Mouse (Mus musculus) limb, embryonic 14.5 days (tissue): ENCODE measurements around the gene Plekhg4. TPM values are rescaled to one million over a fixed set of nuclear protein-coding genes. Genes with fewer than 3 reads are reported as not detected.

Source experiments
- ATAC-seq: fragments of 200-750 bp; cut with Nextera tagmentation; 2 replicates; pipeline ENCODE4 v1.8.0; 2017; ENCODE audit warnings: low read depth, moderate number of reproducible peaks, moderate TSS enrichment; ENCODE audit not compliant: low FRiP score
- DNase-seq: peaks from one replicate; pipeline ENCODE4 v3.0.0-alpha.2; 2015; ENCODE audit warnings: low spot score
- H3K27ac ChIP-seq: fragments of 300-500 bp; sonication (generic); replicated peaks from 2 replicates; pipeline ENCODE4 v1.5.1; 2014; ENCODE audit warnings: low read depth, mild to moderate bottlenecking, low read length, moderate library complexity, mixed read lengths
- H3K27me3 ChIP-seq: fragments of 300-500 bp; sonication (generic); 2 replicates; pipeline ENCODE4 v1.6.1; 2014; ENCODE audit warnings: low read length, mixed read lengths; ENCODE audit not compliant: control insufficient read depth, insufficient read depth
- H3K36me3 ChIP-seq: fragments of 300-500 bp; sonication (generic); 2 replicates; pipeline ENCODE4 v1.6.1; 2014; ENCODE audit warnings: mild to moderate bottlenecking, low read length, moderate library complexity, mixed read lengths; ENCODE audit not compliant: control insufficient read depth, insufficient read depth
- H3K4me1 ChIP-seq: fragments of 300-500 bp; sonication (generic); 2 replicates; pipeline ENCODE4 v1.6.1; 2014; ENCODE audit warnings: antibody characterized with exemption, low read length, mixed read lengths; ENCODE audit not compliant: control insufficient read depth, insufficient read depth
- H3K4me2 ChIP-seq: fragments of 300-500 bp; sonication (generic); replicated peaks from 2 replicates; pipeline ENCODE4 v1.6.1; 2014; ENCODE audit warnings: low read depth, mild to moderate bottlenecking, low read length, moderate library complexity; ENCODE audit not compliant: severe bottlenecking
- H3K4me3 ChIP-seq: fragments of 300-500 bp; sonication (generic); replicated peaks from 2 replicates; pipeline ENCODE4 v1.5.1; 2014; ENCODE audit warnings: low read length
- H3K9ac ChIP-seq: fragments of 300-500 bp; sonication (generic); 2 replicates; pipeline ENCODE4 v1.6.1; 2014; ENCODE audit warnings: mild to moderate bottlenecking, low read depth, low read length, moderate library complexity; ENCODE audit not compliant: severe bottlenecking
- H3K9me3 ChIP-seq: fragments of 300-500 bp; sonication (generic); 2 replicates; pipeline ENCODE4 v1.6.1; 2016; ENCODE audit warnings: low read length; ENCODE audit not compliant: control insufficient read depth
- POLR2A ChIP-seq: fragments of 200-500 bp; IDR thresholded peaks from 2 replicates; pipeline ENCODE4 v1.8.0; 2012; ENCODE audit warnings: inconsistent platforms, mild to moderate bottlenecking, moderate library complexity, borderline replicate concordance; ENCODE audit not compliant: insufficient read depth, insufficient read length; ENCODE audit errors: extremely low read depth
- WGBS: fragments of 180-500 bp; shearing (Covaris S2); extraction: QIAGEN DNeasy Blood & Tissue Kit; methylation state at CpG from one replicate; pipeline ENCODE4 v1.1.7; 2014; 5-methylcytosine and 5-hydroxymethylcytosine counted together
- polyA plus RNA-seq, 2 experiments: library from polyadenylated mRNA; depleted of rRNA in 1 of 2; stranded (reverse) in 1 of 2; unstranded in 1 of 2; fragments of >200 nt; fragmentation: Nextera tagmentation in 1 of 2; extraction: Ambion mirVana in 1 of 2; gene quantifications; 2 replicates each; pipeline versions ENCODE4 v1.2.1 to v1.2.3; 2012 to 2014

Gene Plekhg4
- polyA plus RNA-seq, 2 experiments, result 1.2 to 3.9 TPM

DNA sequence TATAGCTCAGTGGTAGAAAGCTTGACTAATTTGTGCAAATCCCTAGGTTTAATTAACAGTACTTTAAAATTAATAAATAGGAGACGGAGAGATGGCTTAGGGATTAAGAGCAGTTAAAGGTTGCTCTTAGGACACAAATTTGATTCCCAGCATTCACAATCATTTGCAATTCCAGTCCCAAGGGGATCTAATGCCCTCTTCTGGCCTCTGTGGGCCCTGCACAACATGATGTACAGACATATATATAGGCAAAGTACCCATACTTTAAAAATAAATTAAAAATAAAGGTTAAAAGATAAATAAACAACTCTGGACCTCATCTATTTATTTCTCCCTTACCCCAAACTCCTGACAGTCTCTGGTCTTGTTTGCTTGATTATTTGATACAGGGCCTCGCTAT, 45.9 kb downstream of the Plekhg4 start:
- H3K9me3 ChIP-seq, result no peaks in the 10 kb centered on the region
- DNase-seq, result no peak

DNA sequence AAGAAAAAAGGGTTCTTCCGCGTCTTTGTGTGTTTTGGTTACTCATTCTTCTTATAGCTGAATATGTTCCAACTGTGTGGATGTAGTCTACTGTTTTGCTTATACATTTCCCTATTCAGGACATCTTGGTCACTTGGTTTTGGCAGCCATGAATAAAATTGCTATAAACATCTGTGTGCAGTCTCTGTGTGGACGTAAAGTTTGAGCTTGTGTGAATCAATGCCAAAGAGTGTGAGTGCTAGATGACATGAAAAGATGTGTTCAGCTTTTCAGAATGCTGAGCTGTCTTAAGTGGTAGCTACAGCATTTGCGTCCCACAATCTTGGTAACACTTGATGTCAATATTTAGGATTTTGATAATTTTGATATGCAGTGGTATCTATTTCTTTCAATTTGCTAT, 46.7 kb downstream of the Plekhg4 start:
- no peaks in the 10 kb centered on the region for H3K9me3 ChIP-seq
- H3K27ac ChIP-seq, result no peak overlapping the region
- no peak overlapping the region for H3K4me3 ChIP-seq
- no peak overlapping the region for H3K4me2 ChIP-seq
- no peaks in the 10 kb centered on the region for H3K4me1 ChIP-seq
- H3K9ac ChIP-seq, result no peak overlapping the region
- no peak for TF ChIP-seq POLR2A
- H3K27me3 ChIP-seq, result peaks cover 8% of the 10 kb centered on the region; the same call in 1 of the 2 replicates
- WGBS, result 85% methylated on average over 4 of the region's 4 CpGs
- H3K36me3 ChIP-seq, result no peaks in the 10 kb centered on the region
- ATAC-seq (no peak), DNase-seq (no peak)

More for the DNA sequence above, 45.9 kb downstream of the Plekhg4 start:
- 65% methylated on average over 2 of the region's 2 CpGs for WGBS
- Histone ChIP-seq H3K9ac (no peak overlapping the region), H3K27me3 (peaks cover 10% of the 10 kb centered on the region), H3K27ac (no peak overlapping the region), H3K4me3 (no peak overlapping the region), H3K4me1 (no peaks in the 10 kb centered on the region), H3K36me3 (no peaks in the 10 kb centered on the region), H3K4me2 (no peak overlapping the region)
- ATAC-seq, result no peak
- no peak for TF ChIP-seq POLR2A

DNA sequence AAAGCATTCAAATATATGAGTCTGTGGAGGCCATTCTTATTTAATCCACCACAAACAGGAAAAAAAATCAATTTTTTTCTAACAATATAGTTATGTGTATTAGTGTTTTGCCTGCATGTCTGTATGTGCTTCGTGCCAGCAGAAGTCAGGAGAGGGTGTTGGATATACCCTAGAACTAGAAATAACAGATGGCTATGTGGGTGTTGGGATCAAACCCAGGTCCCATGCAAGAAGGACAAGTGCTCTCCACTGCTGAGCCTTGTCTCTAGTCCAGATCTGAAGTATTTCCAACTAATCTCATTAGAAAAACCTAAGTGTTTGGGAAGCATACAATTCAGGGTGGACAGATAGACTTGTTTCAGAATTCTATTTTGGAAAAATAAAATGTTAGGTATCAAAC, 48.9 kb downstream of the Plekhg4 start:
- Histone ChIP-seq H3K9me3 (no peaks in the 10 kb centered on the region), H3K9ac (no peak overlapping the region), H3K27ac (no peak overlapping the region), H3K4me1 (no peaks in the 10 kb centered on the region), H3K4me2 (no peak overlapping the region), H3K27me3 (no peaks in the 10 kb centered on the region), H3K36me3 (no peaks in the 10 kb centered on the region), H3K4me3 (no peak overlapping the region)
- TF ChIP-seq POLR2A, result no peak
- ATAC-seq (no peak), DNase-seq (no peak)
- WGBS, result 70% methylated on average over 1 of the region's 1 CpGs

- no peak for TF ChIP-seq POLR2A
- 76% methylated on average over 6 of the region's 6 CpGs for WGBS
- no peak for ATAC-seq
Measured at GRCm38 (mm10) chr8:105426878-105427277, 53.8 kb downstream of the Plekhg4 start.

DNA sequence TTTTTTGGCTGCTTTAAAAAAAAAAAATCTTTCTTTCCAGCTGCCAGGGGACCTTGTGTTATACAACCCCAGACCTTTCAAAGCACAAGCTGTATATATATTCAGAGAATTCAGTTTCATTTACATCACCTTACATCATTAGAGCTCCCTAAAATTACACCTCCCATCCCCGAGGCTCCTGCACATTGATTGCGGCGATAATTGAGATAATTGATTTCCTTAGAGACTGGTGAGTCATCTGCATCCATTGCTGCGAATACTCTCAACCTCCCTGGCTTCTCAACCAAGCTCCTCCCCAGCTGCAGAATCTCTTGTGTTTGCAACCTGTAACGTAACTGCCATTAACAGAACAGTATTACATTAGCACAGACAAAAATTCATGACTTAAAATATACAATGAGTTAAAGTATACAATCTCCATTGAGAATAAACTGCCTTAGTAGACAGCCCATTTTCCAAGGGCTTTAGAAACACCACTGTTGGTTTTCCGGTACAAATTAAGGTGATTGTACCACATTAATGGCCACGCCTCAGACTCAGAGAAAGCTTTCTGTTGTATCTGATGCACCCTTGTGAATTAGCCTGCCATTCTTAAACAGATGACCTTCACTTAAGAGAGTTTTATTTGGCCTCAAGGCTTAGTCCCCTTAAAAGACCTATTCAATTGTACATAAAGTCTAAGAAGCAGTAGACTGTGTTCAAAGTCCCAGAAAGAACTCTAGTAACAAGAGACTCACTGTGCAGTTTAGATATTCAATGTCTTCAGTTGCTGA, 58.9 kb downstream of the Plekhg4 start:
- Histone ChIP-seq H3K4me2 (no peak overlapping the region), H3K4me3 (no peak overlapping the region), H3K27ac (no peak overlapping the region), H3K36me3 (no peaks in the 10 kb centered on the region), H3K4me1 (no peaks in the 10 kb centered on the region), H3K27me3 (no peaks in the 10 kb centered on the region), H3K9me3 (no peaks in the 10 kb centered on the region), H3K9ac (no peak overlapping the region)
- ATAC-seq (no peak), DNase-seq (no peak)
- no peak for TF ChIP-seq POLR2A
- WGBS, result 64% methylated on average over 7 of the region's 7 CpGs

More at GRCm38 (mm10) chr8:105426878-105427277, 53.8 kb downstream of the Plekhg4 start:
- Histone ChIP-seq H3K9ac (no peak overlapping the region), H3K27ac (no peak overlapping the region), H3K9me3 (no peaks in the 10 kb centered on the region), H3K27me3 (no peaks in the 10 kb centered on the region), H3K4me2 (no peak overlapping the region), H3K4me1 (no peaks in the 10 kb centered on the region), H3K4me3 (no peak overlapping the region), H3K36me3 (no peaks in the 10 kb centered on the region)
- no peak for DNase-seq

Other genes starting within 250 kb of the Plekhg4 start
- gene Ces4a, start 241.5 kb upstream of the Plekhg4 start, polyA plus RNA-seq (2012; rRNA removed), result 0.05 TPM in 1 of 2 replicates, not detected in the other
- gene Ces4a, start 241.5 kb upstream of the Plekhg4 start, polyA plus RNA-seq (2014; fragmentation: Nextera tagmentation; extraction: Ambion mirVana), result not detected in 2 replicates
- 75.2 and 82.4 TPM in 2 replicates for gene Cbfb, start 202.6 kb upstream of the Plekhg4 start, polyA plus RNA-seq (2012; rRNA removed)
- 101 and 119 TPM in 2 replicates for gene Cbfb, start 202.6 kb upstream of the Plekhg4 start, polyA plus RNA-seq (2014; fragmentation: Nextera tagmentation; extraction: Ambion mirVana)
- gene D230025D16Rik, start 148.1 kb upstream of the Plekhg4 start, polyA plus RNA-seq (2012; rRNA removed), result 30.1 and 32.8 TPM in 2 replicates
- gene D230025D16Rik, start 148.1 kb upstream of the Plekhg4 start, polyA plus RNA-seq (2014; fragmentation: Nextera tagmentation; extraction: Ambion mirVana), result 27.3 and 31.5 TPM in 2 replicates
- 40.8 and 52.7 TPM in 2 replicates for gene B3gnt9, start 118.1 kb upstream of the Plekhg4 start, polyA plus RNA-seq (2012; rRNA removed)
- gene B3gnt9, start 118.1 kb upstream of the Plekhg4 start, polyA plus RNA-seq (2014; fragmentation: Nextera tagmentation; extraction: Ambion mirVana), result 38.9 and 42.9 TPM in 2 replicates
- gene Tradd, start 108.7 kb upstream of the Plekhg4 start, polyA plus RNA-seq (2012; rRNA removed), result 12.8 and 13.6 TPM in 2 replicates
- 26.2 and 26.3 TPM in 2 replicates for gene Tradd, start 108.7 kb upstream of the Plekhg4 start, polyA plus RNA-seq (2014; fragmentation: Nextera tagmentation; extraction: Ambion mirVana)
- 4.0 and 5.6 TPM in 2 replicates for gene Fbxl8, start 108.6 kb upstream of the Plekhg4 start, polyA plus RNA-seq (2012; rRNA removed)
- 2.9 and 3.7 TPM in 2 replicates for gene Fbxl8, start 108.6 kb upstream of the Plekhg4 start, polyA plus RNA-seq (2014; fragmentation: Nextera tagmentation; extraction: Ambion mirVana)
- gene Hsf4, start 103.5 kb upstream of the Plekhg4 start, polyA plus RNA-seq (2012; rRNA removed), result 0.47 and 0.62 TPM in 2 replicates
- 0.14 TPM in 1 of 2 replicates, not detected in the other for gene Hsf4, start 103.5 kb upstream of the Plekhg4 start, polyA plus RNA-seq (2014; fragmentation: Nextera tagmentation; extraction: Ambion mirVana)
- gene Nol3, start 97.1 kb upstream of the Plekhg4 start, polyA plus RNA-seq (2012; rRNA removed), result 2.0 and 2.3 TPM in 2 replicates
- 2.3 and 3.3 TPM in 2 replicates for gene Nol3, start 97.1 kb upstream of the Plekhg4 start, polyA plus RNA-seq (2014; fragmentation: Nextera tagmentation; extraction: Ambion mirVana)
- gene 4931428F04Rik, start 83.4 kb upstream of the Plekhg4 start, polyA plus RNA-seq (2012; rRNA removed), result 30.1 and 37.8 TPM in 2 replicates
- 9.9 and 12.1 TPM in 2 replicates for gene 4931428F04Rik, start 83.4 kb upstream of the Plekhg4 start, polyA plus RNA-seq (2014; fragmentation: Nextera tagmentation; extraction: Ambion mirVana)
- gene Exoc3l, start 77.2 kb upstream of the Plekhg4 start, polyA plus RNA-seq (2012; rRNA removed), result 14.4 and 16.3 TPM in 2 replicates
- gene Exoc3l, start 77.2 kb upstream of the Plekhg4 start, polyA plus RNA-seq (2014; fragmentation: Nextera tagmentation; extraction: Ambion mirVana), result 7.4 and 9.8 TPM in 2 replicates
- gene E2f4, start 75.6 kb upstream of the Plekhg4 start, polyA plus RNA-seq (2012; rRNA removed), result 136 and 180 TPM in 2 replicates
- gene E2f4, start 75.6 kb upstream of the Plekhg4 start, polyA plus RNA-seq (2014; fragmentation: Nextera tagmentation; extraction: Ambion mirVana), result 76.2 and 78.4 TPM in 2 replicates
- 8.8 and 9.6 TPM in 2 replicates for gene Elmo3, start 67.7 kb upstream of the Plekhg4 start, polyA plus RNA-seq (2012; rRNA removed)
- 7.3 and 7.7 TPM in 2 replicates for gene Elmo3, start 67.7 kb upstream of the Plekhg4 start, polyA plus RNA-seq (2014; fragmentation: Nextera tagmentation; extraction: Ambion mirVana)
- 3.2 and 4.8 TPM in 2 replicates for gene Lrrc29, start 47.0 kb upstream of the Plekhg4 start, polyA plus RNA-seq (2012; rRNA removed)
- 1.9 and 2.5 TPM in 2 replicates for gene Lrrc29, start 47.0 kb upstream of the Plekhg4 start, polyA plus RNA-seq (2014; fragmentation: Nextera tagmentation; extraction: Ambion mirVana)
- 135 and 143 TPM in 2 replicates for gene Tmem208, start 46.9 kb upstream of the Plekhg4 start, polyA plus RNA-seq (2012; rRNA removed)
- 126 and 135 TPM in 2 replicates for gene Tmem208, start 46.9 kb upstream of the Plekhg4 start, polyA plus RNA-seq (2014; fragmentation: Nextera tagmentation; extraction: Ambion mirVana)
- gene Fhod1, start 25.3 kb upstream of the Plekhg4 start, polyA plus RNA-seq (2012; rRNA removed), result 24.4 and 30.7 TPM in 2 replicates
- gene Fhod1, start 25.3 kb upstream of the Plekhg4 start, polyA plus RNA-seq (2014; fragmentation: Nextera tagmentation; extraction: Ambion mirVana), result 2.7 and 2.8 TPM in 2 replicates
- gene Slc9a5, start 24.4 kb upstream of the Plekhg4 start, polyA plus RNA-seq (2012; rRNA removed), result 43.5 and 58.8 TPM in 2 replicates
- 5.6 and 6.5 TPM in 2 replicates for gene Slc9a5, start 24.4 kb upstream of the Plekhg4 start, polyA plus RNA-seq (2014; fragmentation: Nextera tagmentation; extraction: Ambion mirVana)
- gene Kctd19, start 40.2 kb downstream of the Plekhg4 start, polyA plus RNA-seq (2012; rRNA removed), result 0.04 TPM in 1 of 2 replicates, not detected in the other
- gene Kctd19, start 40.2 kb downstream of the Plekhg4 start, polyA plus RNA-seq (2014; fragmentation: Nextera tagmentation; extraction: Ambion mirVana), result 0.18 TPM in 1 of 2 replicates, not detected in the other
- 0.84 and 1.0 TPM in 2 replicates for gene Lrrc36, start 40.3 kb downstream of the Plekhg4 start, polyA plus RNA-seq (2012; rRNA removed)
- 0.58 and 0.62 TPM in 2 replicates for gene Lrrc36, start 40.3 kb downstream of the Plekhg4 start, polyA plus RNA-seq (2014; fragmentation: Nextera tagmentation; extraction: Ambion mirVana)
- 107 and 130 TPM in 2 replicates for gene Tppp3, start 98.3 kb downstream of the Plekhg4 start, polyA plus RNA-seq (2012; rRNA removed)
- gene Tppp3, start 98.3 kb downstream of the Plekhg4 start, polyA plus RNA-seq (2014; fragmentation: Nextera tagmentation; extraction: Ambion mirVana), result 123 and 164 TPM in 2 replicates
- gene Zdhhc1, start 123.6 kb downstream of the Plekhg4 start, polyA plus RNA-seq (2012; rRNA removed), result 72.3 and 90.2 TPM in 2 replicates
- 36.8 and 42.9 TPM in 2 replicates for gene Zdhhc1, start 123.6 kb downstream of the Plekhg4 start, polyA plus RNA-seq (2014; fragmentation: Nextera tagmentation; extraction: Ambion mirVana)
- 3.3 and 6.4 TPM in 2 replicates for gene Hsd11b2, start 145.5 kb downstream of the Plekhg4 start, polyA plus RNA-seq (2012; rRNA removed)
- 1.7 and 2.2 TPM in 2 replicates for gene Hsd11b2, start 145.5 kb downstream of the Plekhg4 start, polyA plus RNA-seq (2014; fragmentation: Nextera tagmentation; extraction: Ambion mirVana)
- gene Atp6v0d1, start 192.8 kb downstream of the Plekhg4 start, polyA plus RNA-seq (2012; rRNA removed), result 98.9 and 105 TPM in 2 replicates
- gene Atp6v0d1, start 192.8 kb downstream of the Plekhg4 start, polyA plus RNA-seq (2014; fragmentation: Nextera tagmentation; extraction: Ambion mirVana), result 91.2 and 93.2 TPM in 2 replicates
- gene Ripor1, start 232.0 kb downstream of the Plekhg4 start, polyA plus RNA-seq (2012; rRNA removed), result 25.0 and 34.3 TPM in 2 replicates
- 18.7 and 22.1 TPM in 2 replicates for gene Ripor1, start 232.0 kb downstream of the Plekhg4 start, polyA plus RNA-seq (2014; fragmentation: Nextera tagmentation; extraction: Ambion mirVana)